In genomic region chr5:138819780-138820179, GRCm38 (mm10) we compare ENCODE assay signal across 11 mouse cellular contexts. TPM values are rescaled to one million over a fixed set of nuclear protein-coding genes. Genes with fewer than 3 reads are reported as not detected.
DNase-seq lines count a peak whose midpoint lies in the region; ATAC-seq and TF ChIP-seq lines count a peak whose summit lies in the region.
"Had no signal": no experiment of that assay in that cellular context is flagged by ENCODE, and none has a peak within 500 bp of the region (broad histone marks: within the 10 kb centered on the region; RNA-seq: fewer than 3 reads in every experiment).

Gene Gm5294 (plus strand): TSS chr5:138820080.

- H3K9me3 ChIP-seq in heart, embryonic 13.5 days, result no peaks in the 10 kb centered on the region; the same call in 1 of the 2 replicates
- H3K9me3 ChIP-seq in hindbrain, postnatal 0 days (ENCODE audit: low read length), result no peaks in the 10 kb centered on the region
- no peaks in the 10 kb centered on the region for H3K9me3 ChIP-seq in midbrain, embryonic 14.5 days (ENCODE audit: control insufficient read depth, low read length)

- no peak for TF ChIP-seq POLR2A in bone marrow macrophage, adult 2 months (IDR thresholded peaks at IDR 0.05; ENCODE audit: borderline replicate concordance, low read depth, low read length)

- TF ChIP-seq CTCF in bone marrow macrophage, adult 2 months (IDR thresholded peaks at IDR 0.05; ENCODE audit: low read depth, low read length), result no peak
- TF ChIP-seq CTCF in hindbrain, postnatal 0 days (IDR thresholded peaks at IDR 0.05; ENCODE audit: low read depth), result no peak

- peaks cover 12% of the 10 kb centered on the region for H3K4me1 ChIP-seq in heart, embryonic 13.5 days
- H3K4me1 ChIP-seq in bone marrow macrophage, adult 2 months (ENCODE audit: control insufficient read depth, insufficient read depth, low read length), result no peaks in the 10 kb centered on the region
- H3K4me1 ChIP-seq in hindbrain, postnatal 0 days (ENCODE audit: insufficient read depth, low read length), result no peaks in the 10 kb centered on the region
- no peaks in the 10 kb centered on the region for H3K4me1 ChIP-seq in midbrain, embryonic 14.5 days (ENCODE audit: control insufficient read depth, insufficient read depth, low read length)

- ATAC-seq in heart, embryonic 13.5 days (ENCODE audit: extremely low read depth, insufficient number of reproducible peaks, low FRiP score, low TSS enrichment), result no peak
- ATAC-seq in hindbrain, postnatal 0 days, result no peak
- no peak for ATAC-seq in midbrain, embryonic 14.5 days (ENCODE audit: low FRiP score, low TSS enrichment)
- no peak for ATAC-seq in monocyte, adult 5-6 weeks (replicated peaks; ENCODE audit: insufficient number of reproducible peaks, low FRiP score, low TSS enrichment, poor library complexity, severe bottlenecking)

- WGBS in heart, embryonic 13.5 days, result 8% methylated on average over 21 of the region's 21 CpGs
- WGBS in hindbrain, postnatal 0 days, result 7% methylated on average over 21 of the region's 21 CpGs
- WGBS in midbrain, embryonic 14.5 days, result 7% methylated on average over 21 of the region's 21 CpGs

- H3K27me3 ChIP-seq in heart, embryonic 13.5 days (replicated peaks), result peaks cover 71% of the 10 kb centered on the region
- H3K27me3 ChIP-seq in hindbrain, postnatal 0 days (ENCODE audit: insufficient read depth, low read length), result peaks cover 40% of the 10 kb centered on the region
- peaks cover 36% of the 10 kb centered on the region for H3K27me3 ChIP-seq in midbrain, embryonic 14.5 days (ENCODE audit: control insufficient read depth, insufficient read depth, low read length)

- H3K4me2 ChIP-seq in heart, embryonic 13.5 days, result peak within 1 kb of the TSS; percentile 77
- peak within 1 kb of the TSS; percentile 54 for H3K4me2 ChIP-seq in hindbrain, postnatal 0 days (ENCODE audit: low read depth, low read length)
- H3K4me2 ChIP-seq in midbrain, embryonic 14.5 days (ENCODE audit: low read length), result peak within 1 kb of the TSS; percentile 40

- DNase-seq in heart, adult 9 months (ENCODE audit: low spot score in 2 of 2), result no peak
- no peak for DNase-seq in hindbrain, postnatal 0 days (ENCODE audit: low spot score)
- DNase-seq in midbrain, embryonic 14.5 days, result no peak
- DNase-seq in adrenal gland, adult 8-10 months, result no peak
- no peak for DNase-seq in right cerebral cortex, postnatal 25 days
- DNase-seq: adrenal gland, postnatal 25 days; right cerebral cortex, adult 18-20 months had no signal

- peak within 1 kb of the TSS; percentile 52 for H3K4me3 ChIP-seq in heart, embryonic 13.5 days
- peak within 1 kb of the TSS; percentile 40 for H3K4me3 ChIP-seq in bone marrow macrophage, adult 2 months (ENCODE audit: insufficient read depth, low read length)
- H3K4me3 ChIP-seq in hindbrain, postnatal 0 days (ENCODE audit: low read length), result peak within 1 kb of the TSS; percentile 30
- 0 out of 2 replicates have a peak within 1 kb of the TSS, but pooled peaks have one; percentile 11 for H3K4me3 ChIP-seq in midbrain, embryonic 14.5 days (replicated peaks; ENCODE audit: low read depth, low read length)

- peak within 1 kb of the TSS; percentile 62 for H3K9ac ChIP-seq in heart, embryonic 13.5 days
- no peak within 1 kb of the TSS for H3K9ac ChIP-seq in hindbrain, postnatal 0 days (replicated peaks; ENCODE audit: low read length)
- H3K9ac ChIP-seq in midbrain, embryonic 14.5 days (replicated peaks; ENCODE audit: low read length), result no peak within 1 kb of the TSS

- no peaks in the 10 kb centered on the region for H3K36me3 ChIP-seq in heart, embryonic 13.5 days
- H3K36me3 ChIP-seq in hindbrain, postnatal 0 days (ENCODE audit: insufficient read depth, low read length), result no peaks in the 10 kb centered on the region
- no peaks in the 10 kb centered on the region for H3K36me3 ChIP-seq in midbrain, embryonic 14.5 days (ENCODE audit: control insufficient read depth, insufficient read depth, low read length)

- no peak within 1 kb of the TSS for H3K27ac ChIP-seq in heart, embryonic 13.5 days (replicated peaks)
- H3K27ac ChIP-seq in bone marrow macrophage, adult 2 months (ENCODE audit: insufficient read depth, low read depth, low read length), result no peak within 1 kb of the TSS
- H3K27ac ChIP-seq in hindbrain, postnatal 0 days, result no peak within 1 kb of the TSS
- no peak within 1 kb of the TSS for H3K27ac ChIP-seq in midbrain, embryonic 14.5 days (replicated peaks; ENCODE audit: low read depth, low read length)

RNA-seq across cellular contexts. Expression of gene Gm5294, which starts in this region (rescaled TPM):
- polyA plus RNA-seq in heart, embryonic 13.5 days (2015; fragmentation: Nextera tagmentation; extraction: Ambion mirVana), result 0.24 TPM in 1 of 2 replicates, not detected in the other
- not detected in 2 replicates for polyA plus RNA-seq in bone marrow macrophage, adult 2 months (2012; ENCODE audit: insufficient read depth, insufficient read length, missing spikeins)
- total RNA-seq in hindbrain, postnatal 0 days (2014; rRNA removed), result 1.0 TPM in 1 of 2 replicates, not detected in the other
- polyA plus RNA-seq in hindbrain, postnatal 0 days (2015; fragmentation: Nextera tagmentation; extraction: Ambion mirVana), result 0.48 and 0.59 TPM in 2 replicates
- not detected in 2 replicates for polyA plus RNA-seq in midbrain, embryonic 14.5 days (2014; fragmentation: Nextera tagmentation; extraction: Ambion mirVana)
- total RNA-seq in monocyte, adult 5-6 weeks (2017), result not detected in 3 replicates
- not detected for total RNA-seq in adrenal gland, adult 8-10 months (2022)
- total RNA-seq: adrenal gland, postnatal 25 days; left cerebral cortex, postnatal 10 days had no signal
